Mouse (Mus musculus): ENCODE measurements around the gene Hspa1b.

- TF ChIP-seq CHD2 (IDR thresholded peaks at IDR 0.05; ENCODE audit: low read depth, low read length) (no peak), MAFK (IDR thresholded peaks at IDR 0.05; ENCODE audit: insufficient read depth, low read depth, low read length) (no peak)
Measured at GRCm38 (mm10) chr17:34998526-34999430, 39.7 kb upstream of the Hspa1b start.
